Mouse (Mus musculus): ENCODE results near the gene Itga9. TPM values are rescaled to one million over a fixed set of nuclear protein-coding genes. Genes with fewer than 3 reads are reported as not detected.

The Itga9 gene
- polyA plus RNA-seq, 1 experiment = not detected

GRCm38 (mm10) chr9:118807669-118808068 lies 201.2 kb downstream of the Itga9 start:
- no peaks in the 10 kb centered on the region for H3K27me3 ChIP-seq (ENCODE audit: control insufficient read depth, insufficient read depth, insufficient read length)
- no peaks in the 10 kb centered on the region for H3K36me3 ChIP-seq (ENCODE audit: control insufficient read depth, insufficient read depth)
- no peak for TF ChIP-seq MYOD1 (IDR thresholded peaks at IDR 0.05; ENCODE audit: control insufficient read depth, insufficient read length, low read depth)
- TF ChIP-seq USF1 (IDR thresholded peaks at IDR 0.05; ENCODE audit: low read depth) = no peak
- TF ChIP-seq CEBPB (IDR thresholded peaks at IDR 0.05; ENCODE audit: low read depth) = no peak
- TF ChIP-seq CTCF (IDR thresholded peaks at IDR 0.05; ENCODE audit: control insufficient read depth, insufficient read depth, insufficient read length) = no peak
- no peak for TF ChIP-seq FOSL1 (IDR thresholded peaks at IDR 0.05; ENCODE audit: insufficient read depth, low read length, poor library complexity, severe bottlenecking)
- no peak for TF ChIP-seq MAX (IDR thresholded peaks at IDR 0.05)
- no peak for TF ChIP-seq MYOG (IDR thresholded peaks at IDR 0.05; ENCODE audit: control insufficient read depth, extremely low read depth, insufficient read length)
- no peak overlapping the region for H3K4me3 ChIP-seq (ENCODE audit: insufficient read depth, poor library complexity, severe bottlenecking)
- no peaks in the 10 kb centered on the region for H3K79me3 ChIP-seq (ENCODE audit: low read depth)
- no peak overlapping the region for H3ac ChIP-seq (ENCODE audit: control insufficient read depth, insufficient read length, low read depth)
- H3K79me2 ChIP-seq (ENCODE audit: control insufficient read depth, insufficient read depth) = no peaks in the 10 kb centered on the region

- Histone ChIP-seq H3K36me3 (ENCODE audit: control insufficient read depth, insufficient read depth) (no peaks in the 10 kb centered on the region), H3K79me3 (ENCODE audit: low read depth) (no peaks in the 10 kb centered on the region), H3ac (ENCODE audit: control insufficient read depth, insufficient read length, low read depth) (no peak overlapping the region), H3K79me2 (ENCODE audit: control insufficient read depth, insufficient read depth) (no peaks in the 10 kb centered on the region), H3K4me3 (ENCODE audit: insufficient read depth, poor library complexity, severe bottlenecking) (no peak overlapping the region), H3K27me3 (ENCODE audit: control insufficient read depth, insufficient read depth, insufficient read length) (no peaks in the 10 kb centered on the region)
- TF ChIP-seq USF1 (IDR thresholded peaks at IDR 0.05; ENCODE audit: low read depth) (no peak), MAX (IDR thresholded peaks at IDR 0.05) (no peak), MYOG (IDR thresholded peaks at IDR 0.05; ENCODE audit: control insufficient read depth, extremely low read depth, insufficient read length) (no peak), CEBPB (IDR thresholded peaks at IDR 0.05; ENCODE audit: low read depth) (no peak), MYOD1 (IDR thresholded peaks at IDR 0.05; ENCODE audit: control insufficient read depth, insufficient read length, low read depth) (no peak), FOSL1 (IDR thresholded peaks at IDR 0.05; ENCODE audit: insufficient read depth, low read length, poor library complexity, severe bottlenecking) (no peak), CTCF (IDR thresholded peaks at IDR 0.05; ENCODE audit: control insufficient read depth, insufficient read depth, insufficient read length) (no peak)
Observed at GRCm38 (mm10) chr9:118812221-118812620, 205.7 kb downstream of the Itga9 start.

GRCm38 (mm10) chr9:118813492-118813891 lies 207.0 kb downstream of the Itga9 start:
- no peak overlapping the region for H3ac ChIP-seq (ENCODE audit: control insufficient read depth, insufficient read length, low read depth)
- no peaks in the 10 kb centered on the region for H3K79me3 ChIP-seq (ENCODE audit: low read depth)
- no peaks in the 10 kb centered on the region for H3K27me3 ChIP-seq (ENCODE audit: control insufficient read depth, insufficient read depth, insufficient read length)
- H3K4me3 ChIP-seq (ENCODE audit: insufficient read depth, poor library complexity, severe bottlenecking) = no peak overlapping the region
- H3K36me3 ChIP-seq (ENCODE audit: control insufficient read depth, insufficient read depth) = no peaks in the 10 kb centered on the region
- no peaks in the 10 kb centered on the region for H3K79me2 ChIP-seq (ENCODE audit: control insufficient read depth, insufficient read depth)
- TF ChIP-seq FOSL1 (IDR thresholded peaks at IDR 0.05; ENCODE audit: insufficient read depth, low read length, poor library complexity, severe bottlenecking) (no peak), USF1 (IDR thresholded peaks at IDR 0.05; ENCODE audit: low read depth) (no peak), CEBPB (IDR thresholded peaks at IDR 0.05; ENCODE audit: low read depth) (no peak), MYOD1 (IDR thresholded peaks at IDR 0.05; ENCODE audit: control insufficient read depth, insufficient read length, low read depth) (no peak), MYOG (IDR thresholded peaks at IDR 0.05; ENCODE audit: control insufficient read depth, extremely low read depth, insufficient read length) (no peak), MAX (IDR thresholded peaks at IDR 0.05) (no peak)

- no peak for TF ChIP-seq CTCF (IDR thresholded peaks at IDR 0.05; ENCODE audit: control insufficient read depth, insufficient read depth, insufficient read length)
- TF ChIP-seq MYOG (IDR thresholded peaks at IDR 0.05; ENCODE audit: control insufficient read depth, extremely low read depth, insufficient read length) = no peak
- no peak for TF ChIP-seq MYOD1 (IDR thresholded peaks at IDR 0.05; ENCODE audit: control insufficient read depth, insufficient read length, low read depth)
- TF ChIP-seq FOSL1 (IDR thresholded peaks at IDR 0.05; ENCODE audit: insufficient read depth, low read length, poor library complexity, severe bottlenecking) = no peak
- TF ChIP-seq MAX (IDR thresholded peaks at IDR 0.05) = no peak
- no peak for TF ChIP-seq USF1 (IDR thresholded peaks at IDR 0.05; ENCODE audit: low read depth)
- TF ChIP-seq CEBPB (IDR thresholded peaks at IDR 0.05; ENCODE audit: low read depth) = no peak
- Histone ChIP-seq H3ac (ENCODE audit: control insufficient read depth, insufficient read length, low read depth) (no peak overlapping the region), H3K4me3 (ENCODE audit: insufficient read depth, poor library complexity, severe bottlenecking) (no peak overlapping the region), H3K79me2 (ENCODE audit: control insufficient read depth, insufficient read depth) (no peaks in the 10 kb centered on the region), H3K79me3 (ENCODE audit: low read depth) (no peaks in the 10 kb centered on the region), H3K36me3 (ENCODE audit: control insufficient read depth, insufficient read depth) (no peaks in the 10 kb centered on the region), H3K27me3 (ENCODE audit: control insufficient read depth, insufficient read depth, insufficient read length) (no peaks in the 10 kb centered on the region)
Observed at GRCm38 (mm10) chr9:118814056-118814455, 207.6 kb downstream of the Itga9 start.

GRCm38 (mm10) chr9:118814461-118814860 lies 208.0 kb downstream of the Itga9 start:
- no peaks in the 10 kb centered on the region for H3K36me3 ChIP-seq (ENCODE audit: control insufficient read depth, insufficient read depth)
- TF ChIP-seq MYOG (IDR thresholded peaks at IDR 0.05; ENCODE audit: control insufficient read depth, extremely low read depth, insufficient read length) = no peak
- no peak for TF ChIP-seq MYOD1 (IDR thresholded peaks at IDR 0.05; ENCODE audit: control insufficient read depth, insufficient read length, low read depth)
- no peak for TF ChIP-seq USF1 (IDR thresholded peaks at IDR 0.05; ENCODE audit: low read depth)

GRCm38 (mm10) chr9:118815543-118815942 lies 209.1 kb downstream of the Itga9 start:
- H3K36me3 ChIP-seq (ENCODE audit: control insufficient read depth, insufficient read depth) = no peaks in the 10 kb centered on the region
- no peak overlapping the region for H3ac ChIP-seq (ENCODE audit: control insufficient read depth, insufficient read length, low read depth)
- H3K79me2 ChIP-seq (ENCODE audit: control insufficient read depth, insufficient read depth) = no peaks in the 10 kb centered on the region
- H3K27me3 ChIP-seq (ENCODE audit: control insufficient read depth, insufficient read depth, insufficient read length) = no peaks in the 10 kb centered on the region
- no peaks in the 10 kb centered on the region for H3K79me3 ChIP-seq (ENCODE audit: low read depth)
- H3K4me3 ChIP-seq (ENCODE audit: insufficient read depth, poor library complexity, severe bottlenecking) = no peak overlapping the region
- TF ChIP-seq CTCF (IDR thresholded peaks at IDR 0.05; ENCODE audit: control insufficient read depth, insufficient read depth, insufficient read length) = no peak
- no peak for TF ChIP-seq FOSL1 (IDR thresholded peaks at IDR 0.05; ENCODE audit: insufficient read depth, low read length, poor library complexity, severe bottlenecking)
- TF ChIP-seq MYOG (IDR thresholded peaks at IDR 0.05; ENCODE audit: control insufficient read depth, extremely low read depth, insufficient read length) = no peak
- no peak for TF ChIP-seq MAX (IDR thresholded peaks at IDR 0.05)
- no peak for TF ChIP-seq CEBPB (IDR thresholded peaks at IDR 0.05; ENCODE audit: low read depth)
- TF ChIP-seq USF1 (IDR thresholded peaks at IDR 0.05; ENCODE audit: low read depth) = no peak
- TF ChIP-seq MYOD1 (IDR thresholded peaks at IDR 0.05; ENCODE audit: control insufficient read depth, insufficient read length, low read depth) = no peak

More at GRCm38 (mm10) chr9:118814461-118814860, 208.0 kb downstream of the Itga9 start:
- H3K79me3 ChIP-seq (ENCODE audit: low read depth) = no peaks in the 10 kb centered on the region
- H3K4me3 ChIP-seq (ENCODE audit: insufficient read depth, poor library complexity, severe bottlenecking) = no peak overlapping the region
- H3K27me3 ChIP-seq (ENCODE audit: control insufficient read depth, insufficient read depth, insufficient read length) = no peaks in the 10 kb centered on the region
- H3K79me2 ChIP-seq (ENCODE audit: control insufficient read depth, insufficient read depth) = no peaks in the 10 kb centered on the region
- H3ac ChIP-seq (ENCODE audit: control insufficient read depth, insufficient read length, low read depth) = no peak overlapping the region
